Mouse (Mus musculus) embryonic facial prominence, embryonic 11.5 days (tissue): ENCODE data around the gene Sacm1l. TPM values are rescaled to one million over a fixed set of nuclear protein-coding genes. Genes with fewer than 3 reads are reported as not detected.

Source experiments
- ATAC-seq: fragments of 200-750 bp; cut with Nextera tagmentation; replicated peaks from 2 replicates; pipeline ENCODE4 v1.8.0; 2017; ENCODE audit warnings: low read depth; ENCODE audit not compliant: insufficient number of reproducible peaks, low FRiP score, low TSS enrichment
- DNase-seq: peaks from one replicate; pipeline ENCODE4 v3.0.0-alpha.2; 2015; ENCODE audit warnings: low spot score
- H3K27ac ChIP-seq: fragments of 300-500 bp; sonication (generic); replicated peaks from 2 replicates; pipeline ENCODE4 v1.5.1; 2014; ENCODE audit warnings: mild to moderate bottlenecking, low read depth, low read length, control low read depth
- H3K27me3 ChIP-seq: fragments of 300-500 bp; sonication (generic); 2 replicates; pipeline ENCODE4 v1.6.1; 2014; ENCODE audit warnings: mild to moderate bottlenecking, low read length, moderate library complexity, mixed read lengths; ENCODE audit not compliant: control insufficient read depth, insufficient read depth
- H3K36me3 ChIP-seq: fragments of 300-500 bp; sonication (generic); replicated peaks from 2 replicates; pipeline ENCODE4 v1.6.1; 2014; ENCODE audit warnings: low read depth, mild to moderate bottlenecking, low read length, moderate library complexity, mixed read lengths; ENCODE audit not compliant: control insufficient read depth, insufficient read depth
- H3K4me1 ChIP-seq: fragments of 300-500 bp; sonication (generic); 2 replicates; pipeline ENCODE4 v1.6.1; 2014; ENCODE audit warnings: low read length, mixed read lengths; ENCODE audit not compliant: control insufficient read depth, insufficient read depth
- H3K4me2 ChIP-seq: fragments of 300-500 bp; sonication (generic); 2 replicates; pipeline ENCODE4 v1.6.1; 2014; ENCODE audit warnings: low read depth, mild to moderate bottlenecking, control low read depth, low read length, moderate library complexity
- H3K4me3 ChIP-seq: fragments of 300-500 bp; sonication (generic); 2 replicates; pipeline ENCODE4 v1.5.1; 2014; ENCODE audit warnings: low read depth, low read length, control low read depth
- H3K9ac ChIP-seq: fragments of 300-500 bp; sonication (generic); replicated peaks from 2 replicates; pipeline ENCODE4 v1.6.1; 2014; ENCODE audit warnings: mild to moderate bottlenecking, control low read depth, low read length
- H3K9me3 ChIP-seq: fragments of 300-500 bp; sonication (generic); replicated peaks from 2 replicates; pipeline ENCODE4 v1.6.1; 2016; ENCODE audit warnings: mild to moderate bottlenecking, low read length, inconsistent platforms, mixed read lengths; ENCODE audit not compliant: control insufficient read depth
- WGBS: fragments of 180-500 bp; shearing (Covaris S2); extraction: QIAGEN DNeasy Blood & Tissue Kit; methylation state at CpG from one replicate; pipeline ENCODE4 v1.1.7; 2014; 5-methylcytosine and 5-hydroxymethylcytosine counted together
- polyA plus RNA-seq: library from polyadenylated mRNA; unstranded; fragments of >200 nt; fragmentation: Nextera tagmentation; extraction: Ambion mirVana; gene quantifications from 2 replicates; pipeline ENCODE4 v1.2.1, GENCODE M21; 2014

Gene Sacm1l
- polyA plus RNA-seq, 1 experiment from 2014 or later: 62.4 TPM

GRCm38 (mm10) chr9:123489073-123489472, 40.5 kb upstream of the Sacm1l start:
- Histone ChIP-seq H3K36me3 (no peaks in the 10 kb centered on the region), H3K4me1 (no peaks in the 10 kb centered on the region), H3K9me3 (no peaks in the 10 kb centered on the region), H3K27me3 (no peaks in the 10 kb centered on the region), H3K4me3 (no peak overlapping the region), H3K9ac (no peak overlapping the region), H3K27ac (no peak overlapping the region), H3K4me2 (no peak overlapping the region)
- DNase-seq: no peak
- WGBS: 87% methylated on average over 2 of the region's 2 CpGs
- no peak for ATAC-seq

GRCm38 (mm10) chr9:123489727-123490343, 39.7 kb upstream of the Sacm1l start:
- Histone ChIP-seq H3K4me2 (no peak overlapping the region), H3K4me1 (no peaks in the 10 kb centered on the region), H3K9ac (no peak overlapping the region), H3K9me3 (no peaks in the 10 kb centered on the region), H3K36me3 (no peaks in the 10 kb centered on the region), H3K27me3 (no peaks in the 10 kb centered on the region), H3K4me3 (no peak overlapping the region), H3K27ac (no peak overlapping the region)
- DNase-seq (no peak), ATAC-seq (no peak)
- 63% methylated on average over 9 of the region's 9 CpGs for WGBS

- Histone ChIP-seq H3K4me2 (no peak overlapping the region), H3K36me3 (no peaks in the 10 kb centered on the region), H3K27me3 (no peaks in the 10 kb centered on the region), H3K9me3 (no peaks in the 10 kb centered on the region), H3K27ac (no peak overlapping the region), H3K4me1 (no peaks in the 10 kb centered on the region), H3K4me3 (no peak overlapping the region), H3K9ac (no peak overlapping the region)
- DNase-seq (no peak), ATAC-seq (no peak)
- 77% methylated on average over 5 of the region's 5 CpGs for WGBS
These were observed 38.6 kb upstream of the Sacm1l start for GRCm38 (mm10) chr9:123490930-123491329.

GRCm38 (mm10) chr9:123491917-123492585, 37.5 kb upstream of the Sacm1l start:
- WGBS: 82% methylated on average over 9 of the region's 9 CpGs

GRCm38 (mm10) chr9:123496665-123497064, 32.9 kb upstream of the Sacm1l start:
- no peak overlapping the region for H3K27ac ChIP-seq
- no peaks in the 10 kb centered on the region for H3K27me3 ChIP-seq
- no peaks in the 10 kb centered on the region; the same call in 1 of the 2 replicates for H3K36me3 ChIP-seq
- WGBS: 13% methylated on average over 13 of the region's 13 CpGs
- DNase-seq: peak; percentile 63
- H3K9ac ChIP-seq: no peak overlapping the region
- H3K4me3 ChIP-seq: no peak overlapping the region
- H3K4me2 ChIP-seq: no peak overlapping the region
- no peaks in the 10 kb centered on the region for H3K4me1 ChIP-seq
- H3K9me3 ChIP-seq: no peaks in the 10 kb centered on the region
- no peak for ATAC-seq

More at GRCm38 (mm10) chr9:123491917-123492585, 37.5 kb upstream of the Sacm1l start:
- H3K4me1 ChIP-seq: no peaks in the 10 kb centered on the region
- H3K4me2 ChIP-seq: no peak overlapping the region
- no peak overlapping the region for H3K4me3 ChIP-seq
- H3K9me3 ChIP-seq: no peaks in the 10 kb centered on the region
- DNase-seq (no peak), ATAC-seq (0 out of 2 replicates have a peak, but pooled peaks have one; percentile 49)
- no peak overlapping the region for H3K27ac ChIP-seq
- no peaks in the 10 kb centered on the region for H3K36me3 ChIP-seq
- no peak overlapping the region for H3K9ac ChIP-seq
- H3K27me3 ChIP-seq: no peaks in the 10 kb centered on the region

GRCm38 (mm10) chr9:123497906-123498305, 31.7 kb upstream of the Sacm1l start:
- WGBS: 85% methylated on average over 5 of the region's 5 CpGs
- Histone ChIP-seq H3K4me3 (no peak overlapping the region), H3K9ac (no peak overlapping the region), H3K4me1 (no peaks in the 10 kb centered on the region), H3K27me3 (no peaks in the 10 kb centered on the region), H3K36me3 (no peaks in the 10 kb centered on the region; the same call in 1 of the 2 replicates), H3K9me3 (no peaks in the 10 kb centered on the region), H3K27ac (no peak overlapping the region), H3K4me2 (no peak overlapping the region)
- no peak for ATAC-seq
- no peak for DNase-seq

- H3K4me1 ChIP-seq: no peaks in the 10 kb centered on the region
- no peak for DNase-seq
- H3K27ac ChIP-seq: no peak overlapping the region
- H3K9me3 ChIP-seq: no peaks in the 10 kb centered on the region
- WGBS: 84% methylated on average over 4 of the region's 4 CpGs
- no peak overlapping the region for H3K9ac ChIP-seq
- no peak overlapping the region for H3K4me3 ChIP-seq
- no peaks in the 10 kb centered on the region for H3K27me3 ChIP-seq
- no peaks in the 10 kb centered on the region; the same call in 1 of the 2 replicates for H3K36me3 ChIP-seq
- no peak overlapping the region for H3K4me2 ChIP-seq
- no peak for ATAC-seq
These were observed 29.1 kb upstream of the Sacm1l start for GRCm38 (mm10) chr9:123500480-123500879.

- ATAC-seq: no peak
- no peak for DNase-seq
- WGBS: 85% methylated on average over 5 of the region's 5 CpGs
- no peaks in the 10 kb centered on the region for H3K9me3 ChIP-seq
- no peak overlapping the region for H3K4me2 ChIP-seq
- no peak overlapping the region for H3K4me3 ChIP-seq
- no peak overlapping the region for H3K9ac ChIP-seq
- no peaks in the 10 kb centered on the region for H3K27me3 ChIP-seq
- no peak overlapping the region for H3K27ac ChIP-seq
- H3K36me3 ChIP-seq: no peaks in the 10 kb centered on the region; the same call in 1 of the 2 replicates
- H3K4me1 ChIP-seq: no peaks in the 10 kb centered on the region
These were observed 26.3 kb upstream of the Sacm1l start for GRCm38 (mm10) chr9:123503171-123503834.
